Mouse (Mus musculus) forebrain, postnatal 0 days (tissue): ENCODE measurements around the gene Slc24a4. TPM values are rescaled to one million over a fixed set of nuclear protein-coding genes. Genes with fewer than 3 reads are reported as not detected.

Experiments used
- ATAC-seq: fragments of 200-750 bp; cut with Nextera tagmentation; 2 replicates; pipeline ENCODE4 v1.8.0; 2017; ENCODE audit warnings: mild to moderate bottlenecking, moderate library complexity
- DNase-seq: peaks from one replicate; pipeline ENCODE4 v3.0.0-alpha.2; 2015
- H3K27ac ChIP-seq: fragments of 300-500 bp; sonication (generic); 2 replicates; pipeline ENCODE4 v1.5.1; 2014; ENCODE audit warnings: low read depth, mild to moderate bottlenecking, antibody characterized with exemption, low read length, moderate library complexity, mixed read lengths
- H3K27me3 ChIP-seq: fragments of 300-500 bp; sonication (generic); 2 replicates; pipeline ENCODE4 v1.6.1; 2014; ENCODE audit warnings: mild to moderate bottlenecking, low read length, mixed read lengths; ENCODE audit not compliant: insufficient read depth
- H3K36me3 ChIP-seq: fragments of 300-500 bp; sonication (generic); 2 replicates; pipeline ENCODE4 v1.6.1; 2014; ENCODE audit warnings: mild to moderate bottlenecking, moderate library complexity; ENCODE audit not compliant: insufficient read depth
- H3K4me1 ChIP-seq: fragments of 300-500 bp; sonication (generic); 2 replicates; pipeline ENCODE4 v1.6.1; 2014; ENCODE audit warnings: antibody characterized with exemption; ENCODE audit not compliant: insufficient read depth
- H3K4me2 ChIP-seq: fragments of 300-500 bp; sonication (generic); 2 replicates; pipeline ENCODE4 v1.6.1; 2014; ENCODE audit warnings: low read depth, mild to moderate bottlenecking, moderate library complexity
- H3K4me3 ChIP-seq: fragments of 300-500 bp; sonication (generic); 2 replicates; pipeline ENCODE4 v1.5.1; 2014; ENCODE audit warnings: low read depth, low read length, mixed read lengths
- H3K9ac ChIP-seq: fragments of 300-500 bp; sonication (generic); 2 replicates; pipeline ENCODE4 v1.6.1; 2014; ENCODE audit warnings: mild to moderate bottlenecking
- H3K9me3 ChIP-seq: fragments of 300-500 bp; sonication (generic); 2 replicates; pipeline ENCODE4 v1.6.1; 2016; ENCODE audit warnings: low read length
- CTCF ChIP-seq: sonication (generic); IDR thresholded peaks from 2 replicates; pipeline ENCODE4 v1.5.1; 2016; ENCODE audit warnings: antibody characterized with exemption, control low read depth, low read depth
- WGBS: fragments of 180-500 bp; shearing (Covaris S2); extraction: QIAGEN DNeasy Blood & Tissue Kit; methylation state at CpG from one replicate; pipeline ENCODE4 v1.1.7; 2014; 5-methylcytosine and 5-hydroxymethylcytosine counted together
- polyA plus RNA-seq: library from polyadenylated mRNA; unstranded; fragments of >200 nt; fragmentation: Nextera tagmentation; extraction: Ambion mirVana; gene quantifications from 2 replicates; pipeline ENCODE4 v1.2.1, GENCODE M21; 2015
- total RNA-seq: library from RNA; depleted of rRNA; stranded (reverse); fragments of >200 nt; gene quantifications from 2 replicates; pipeline ENCODE4 v1.2.3, GENCODE M21; 2014

Gene Slc24a4
- total and polyA plus RNA-seq, 2 experiments from 2014 or later: 2.4 to 5.6 TPM

DNA sequence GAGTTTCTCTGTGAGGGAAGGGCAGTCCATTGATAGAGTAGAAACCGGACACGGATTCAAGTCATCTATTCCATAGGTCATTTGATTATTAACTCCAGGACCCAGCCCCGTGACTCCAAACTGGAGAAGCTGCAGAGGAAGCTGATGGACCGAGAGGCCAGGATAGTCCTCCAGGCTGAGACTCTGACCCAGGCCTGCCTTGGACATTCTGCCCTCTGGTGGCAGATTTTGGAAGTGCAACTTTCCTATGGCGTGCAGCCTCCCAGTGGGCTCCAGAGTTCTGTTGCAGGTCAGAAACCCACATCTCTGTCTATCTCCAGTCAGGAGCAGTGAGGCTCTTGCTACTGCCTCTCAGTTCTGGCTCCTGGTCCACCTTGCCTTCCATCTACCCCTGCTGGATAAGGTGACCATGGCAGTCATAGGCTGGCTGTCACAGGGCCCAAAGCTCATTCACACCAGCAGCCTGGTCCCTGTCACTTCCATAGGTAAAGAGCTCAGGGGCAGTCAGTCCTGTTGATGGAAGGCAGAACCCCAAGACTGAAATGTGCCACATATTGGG lies 53.3 kb downstream of the Slc24a4 start:
- DNase-seq (peak; percentile 62), ATAC-seq (no peak)
- no peak overlapping the region for H3K4me3 ChIP-seq
- H3K9ac ChIP-seq: no peak overlapping the region
- no peaks in the 10 kb centered on the region for H3K4me1 ChIP-seq
- no peak overlapping the region for H3K27ac ChIP-seq
- WGBS: 43% methylated on average over 5 of the region's 5 CpGs
- H3K36me3 ChIP-seq: no peaks in the 10 kb centered on the region
- no peaks in the 10 kb centered on the region for H3K9me3 ChIP-seq
- TF ChIP-seq CTCF: peak; percentile 76
- H3K4me2 ChIP-seq: no peak overlapping the region
- H3K27me3 ChIP-seq: no peaks in the 10 kb centered on the region

DNA sequence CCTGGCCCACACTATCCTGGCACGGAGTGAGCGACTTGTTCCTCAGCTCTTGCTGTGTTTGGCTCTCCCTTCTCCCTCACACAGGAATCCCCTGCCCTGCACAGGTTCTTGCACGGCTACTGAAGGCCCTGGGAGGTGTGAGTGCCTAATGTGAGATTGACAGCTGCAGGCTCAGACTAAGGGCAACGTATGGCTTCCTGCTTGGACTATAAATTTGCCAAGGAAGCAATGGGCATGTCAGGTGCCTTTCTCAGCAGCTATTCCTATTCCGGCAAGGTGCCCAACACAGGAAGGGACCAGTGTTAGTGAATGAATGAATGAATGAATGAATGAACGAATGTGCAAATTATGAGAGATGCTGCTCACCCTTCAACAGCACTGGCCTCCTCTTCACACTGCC lies 54.1 kb downstream of the Slc24a4 start:
- H3K4me1 ChIP-seq: no peaks in the 10 kb centered on the region
- H3K36me3 ChIP-seq: no peaks in the 10 kb centered on the region
- no peaks in the 10 kb centered on the region for H3K27me3 ChIP-seq
- no peak for TF ChIP-seq CTCF
- no peak overlapping the region for H3K4me2 ChIP-seq
- H3K4me3 ChIP-seq: no peak overlapping the region
- no peak overlapping the region for H3K9ac ChIP-seq
- ATAC-seq (no peak), DNase-seq (no peak)
- H3K27ac ChIP-seq: no peak overlapping the region
- H3K9me3 ChIP-seq: no peaks in the 10 kb centered on the region
- 73% methylated on average over 6 of the region's 6 CpGs for WGBS

DNA sequence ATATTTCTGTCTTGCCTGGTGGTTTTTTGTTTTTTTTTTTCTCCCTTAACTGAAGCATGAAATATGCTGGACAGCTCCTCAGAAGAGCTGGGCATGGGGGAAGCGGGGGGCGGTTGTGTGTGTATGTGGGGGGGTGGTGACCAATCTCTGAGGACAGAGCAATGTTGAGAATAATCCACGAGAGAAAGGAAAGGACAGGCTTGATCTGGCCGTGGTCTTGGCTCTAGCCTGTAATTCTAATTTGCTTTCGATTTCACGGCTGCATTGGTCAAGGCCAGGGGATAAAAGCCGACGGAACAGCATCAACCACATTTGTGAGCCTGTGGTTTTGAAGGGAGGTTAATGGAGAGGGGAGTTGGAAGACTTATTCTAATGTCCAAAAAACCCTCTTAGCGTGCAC lies 54.7 kb downstream of the Slc24a4 start:
- Histone ChIP-seq H3K9ac (no peak overlapping the region), H3K9me3 (0 out of 2 replicates have a peak, but pooled peaks cover 3% of the 10 kb centered on the region), H3K27me3 (no peaks in the 10 kb centered on the region), H3K4me3 (no peak overlapping the region), H3K36me3 (no peaks in the 10 kb centered on the region), H3K4me2 (no peak overlapping the region), H3K27ac (no peak overlapping the region), H3K4me1 (no peaks in the 10 kb centered on the region)
- no peak for TF ChIP-seq CTCF
- no peak for DNase-seq
- no peak for ATAC-seq
- WGBS: 61% methylated on average over 9 of the region's 9 CpGs

DNA sequence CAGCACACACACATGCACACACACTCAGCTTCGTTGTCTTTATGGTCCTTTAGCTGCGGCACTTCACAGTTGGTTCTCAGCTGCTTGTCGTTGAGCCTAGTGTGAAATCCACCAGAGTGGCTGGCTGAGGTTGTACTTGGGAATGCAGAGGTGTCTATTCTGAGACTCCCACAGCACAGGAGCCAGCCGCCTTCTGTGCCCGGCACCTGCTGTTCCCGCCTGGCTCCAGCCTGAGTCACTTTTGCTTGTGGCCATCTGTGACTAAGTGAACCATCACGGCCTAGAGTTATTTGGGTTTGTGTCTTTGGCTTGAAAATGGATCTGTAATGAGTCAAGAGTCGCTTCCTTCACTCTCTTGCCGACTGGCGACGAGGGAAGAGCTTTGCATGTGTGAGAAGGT lies 62.3 kb downstream of the Slc24a4 start:
- Histone ChIP-seq H3K4me2 (no peak overlapping the region), H3K9me3 (0 out of 2 replicates have a peak, but pooled peaks cover 3% of the 10 kb centered on the region), H3K27me3 (no peaks in the 10 kb centered on the region), H3K27ac (no peak overlapping the region), H3K4me1 (no peaks in the 10 kb centered on the region), H3K36me3 (no peaks in the 10 kb centered on the region), H3K9ac (no peak overlapping the region), H3K4me3 (no peak overlapping the region)
- DNase-seq: no peak
- 70% methylated on average over 11 of the region's 11 CpGs for WGBS
- peak; percentile 50 for ATAC-seq
- no peak for TF ChIP-seq CTCF

DNA sequence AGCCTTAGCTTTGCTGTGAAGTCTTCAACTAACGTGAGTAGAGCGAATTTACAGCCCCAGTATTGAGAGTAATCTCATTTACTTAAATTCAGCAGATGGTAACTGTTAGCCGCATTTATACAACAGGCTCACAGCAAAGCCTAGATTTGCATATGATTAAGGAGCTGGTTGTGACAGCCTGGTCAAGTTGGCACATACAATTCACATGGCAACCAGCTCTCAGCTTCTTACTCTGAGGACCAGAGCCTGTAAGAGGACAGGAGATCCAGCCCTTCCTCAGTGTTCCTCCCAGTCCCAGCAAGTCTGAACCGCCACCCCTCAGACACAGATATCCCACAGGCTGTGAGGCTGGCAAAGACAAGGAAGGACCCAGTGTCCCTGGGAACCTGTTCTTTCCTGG lies 73.0 kb downstream of the Slc24a4 start:
- no peaks in the 10 kb centered on the region for H3K9me3 ChIP-seq

DNA sequence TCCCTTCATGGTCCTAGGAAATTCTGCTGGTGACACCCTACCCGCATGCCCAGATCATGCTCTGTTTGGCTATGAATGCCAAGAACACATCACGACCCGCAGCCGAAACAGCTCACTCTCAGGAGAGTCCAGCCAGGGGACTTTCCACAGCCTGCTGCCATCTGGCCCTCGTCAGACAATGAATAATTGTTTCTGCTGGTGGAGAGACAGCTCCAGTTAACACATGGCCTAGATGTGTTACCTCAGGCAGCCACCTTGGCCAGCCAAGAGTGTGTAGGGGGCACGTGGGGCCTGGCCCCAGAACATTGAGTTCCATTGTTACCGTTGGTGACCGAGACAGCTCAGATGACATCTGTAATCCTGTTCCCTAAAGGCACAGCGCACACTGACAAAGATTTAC lies 74.4 kb downstream of the Slc24a4 start:
- WGBS: 39% methylated on average over 9 of the region's 9 CpGs
- ATAC-seq (0 out of 2 replicates have a peak, but pooled peaks have one; percentile 5), DNase-seq (no peak)
- no peaks in the 10 kb centered on the region for H3K9me3 ChIP-seq
- no peak overlapping the region for H3K27ac ChIP-seq
- no peaks in the 10 kb centered on the region for H3K27me3 ChIP-seq
- no peak for TF ChIP-seq CTCF
- H3K4me2 ChIP-seq: no peak overlapping the region
- H3K9ac ChIP-seq: no peak overlapping the region
- peaks cover 15% of the 10 kb centered on the region; the same call in 1 of the 2 replicates for H3K4me1 ChIP-seq
- H3K4me3 ChIP-seq: no peak overlapping the region
- no peaks in the 10 kb centered on the region for H3K36me3 ChIP-seq

More for the DNA sequence above, 73.0 kb downstream of the Slc24a4 start:
- peak overlapping the region; percentile 54 for H3K27ac ChIP-seq
- no peak overlapping the region for H3K4me3 ChIP-seq
- whole genome bisulfite sequencing: 23% methylated on average over 4 of the region's 4 CpGs
- DNase-seq (peak; percentile 62), ATAC-seq (peak; percentile 85)
- H3K4me2 ChIP-seq: no peak overlapping the region
- H3K4me1 ChIP-seq: 0 out of 2 replicates have a peak, but pooled peaks cover 9% of the 10 kb centered on the region
- no peaks in the 10 kb centered on the region for H3K36me3 ChIP-seq
- H3K9ac ChIP-seq: no peak overlapping the region; the same call in 1 of the 2 replicates
- TF ChIP-seq CTCF: no peak
- H3K27me3 ChIP-seq: no peaks in the 10 kb centered on the region

DNA sequence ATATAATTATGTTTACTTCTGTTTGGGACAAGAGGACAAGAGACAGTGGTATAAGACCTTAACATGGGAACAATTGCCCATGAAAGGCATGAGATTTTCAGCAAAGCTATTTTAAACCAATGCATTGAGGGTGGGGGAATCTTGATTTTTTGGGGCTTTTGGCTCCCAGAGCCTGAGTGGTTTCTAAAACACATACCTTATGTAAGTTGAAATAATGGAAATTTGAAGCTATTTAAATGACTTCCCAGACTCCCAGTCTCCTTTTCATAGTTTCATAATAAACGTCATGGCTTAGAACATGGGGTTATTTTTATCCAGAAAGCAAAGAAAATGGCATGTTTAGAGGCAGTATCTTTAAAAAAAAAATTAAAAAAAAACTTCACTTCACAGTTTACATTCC lies 77.9 kb downstream of the Slc24a4 start:
- Histone ChIP-seq H3K27me3 (no peaks in the 10 kb centered on the region), H3K4me3 (no peak overlapping the region), H3K9me3 (no peaks in the 10 kb centered on the region), H3K36me3 (no peaks in the 10 kb centered on the region), H3K4me1 (peaks cover 14% of the 10 kb centered on the region; the same call in 1 of the 2 replicates), H3K27ac (peak overlapping the region; percentile 35; the same call in 1 of the 2 replicates), H3K4me2 (no peak overlapping the region), H3K9ac (no peak overlapping the region)
- TF ChIP-seq CTCF: no peak
- 62% methylated on average over 1 of the region's 1 CpGs for WGBS
- ATAC-seq (no peak), DNase-seq (no peak)
